Mouse (Mus musculus): Measurements from ENCODE around the gene Gng3.
"Not testable (repeated sequence)": the region's sequence is repeated elsewhere in the genome, so short reads cannot be mapped to it uniquely, and the experiment has no call there.

DNA sequence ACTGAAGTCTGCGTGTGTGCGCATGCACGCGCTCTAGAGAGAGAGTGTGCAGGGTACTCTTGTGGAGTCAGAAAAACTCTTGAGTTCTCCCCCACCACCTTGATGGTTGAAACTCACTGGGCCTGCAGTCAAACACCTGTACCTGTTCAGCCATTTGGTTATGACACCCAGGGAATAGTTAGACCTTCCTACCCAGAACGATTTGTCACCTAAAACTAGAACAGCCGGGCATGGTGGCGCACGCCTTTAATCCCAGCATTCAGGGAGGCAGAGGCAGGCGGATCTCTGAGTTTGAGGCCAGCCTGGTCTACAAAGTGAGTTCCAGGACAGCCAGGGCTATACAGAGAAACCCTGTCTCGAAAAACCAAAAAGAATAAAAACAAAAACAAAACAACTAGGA is 2.7 kb downstream of the Gng3 start:
- not testable (repeated sequence) for TF ChIP-seq TCF12 (IDR thresholded peaks at IDR 0.05; ENCODE audit: low read depth, low read length); CTCF (IDR thresholded peaks at IDR 0.05 in 2 of 3, conservative IDR thresholded peaks at IDR 0.05 in 1 of 3; ENCODE audit: control insufficient read depth in 1 of 3, insufficient read depth in 1 of 3, low read depth in 2 of 3, low read length in 3 of 3, poor library complexity in 1 of 3, severe bottlenecking in 1 of 3); MEF2A (IDR thresholded peaks at IDR 0.05; ENCODE audit: extremely low read depth, insufficient replicate concordance, low read depth, low read length, poor library complexity, severe bottlenecking); RCOR1 (IDR thresholded peaks at IDR 0.05; ENCODE audit: low read depth, low read length); EP300 (IDR thresholded peaks at IDR 0.05; ENCODE audit: low read depth in 1 of 2, low read length in 2 of 2); UBTF (IDR thresholded peaks at IDR 0.05; ENCODE audit: borderline replicate concordance, insufficient read depth, low read depth, low read length); POLR2A (IDR thresholded peaks at IDR 0.05; ENCODE audit: control insufficient read depth in 1 of 2, insufficient read depth in 1 of 2, low read depth in 1 of 2, low read length in 2 of 2, poor library complexity in 1 of 2); MAX (IDR thresholded peaks at IDR 0.05; ENCODE audit: low read length)
